Mouse (Mus musculus) lung, postnatal 0 days (tissue): ENCODE results near the gene Spag8.

Source experiments
- CTCF ChIP-seq: IDR thresholded peaks from 2 replicates; pipeline ENCODE4 v1.5.1; 2016; ENCODE audit warnings: antibody characterized with exemption, mild to moderate bottlenecking
- EP300 ChIP-seq: IDR thresholded peaks from 2 replicates; pipeline ENCODE4 v1.6.1; 2016; ENCODE audit warnings: antibody characterized with exemption, mild to moderate bottlenecking, control low read depth

- TF ChIP-seq CTCF = peak; percentile 35; the same call in 1 of the 2 replicates
- TF ChIP-seq EP300 = peak; percentile 50; the same call in 1 of the 2 replicates
These were observed 3.1 kb upstream of the Spag8 start, which contains the start of gene Hint2 for GRCm38 (mm10) chr4:43656339-43657109.
